Mouse (Mus musculus): ENCODE results near the gene Lpar1.

Gene Lpar1

GRCm38 (mm10) chr4:58553631-58554358 is at the start of gene Lpar1:
Lpar1 (minus strand) TSS chr4:58553898.
- no peak for ATAC-seq (ENCODE audit: insufficient number of reproducible peaks, low FRiP score, low TSS enrichment)

GRCm38 (mm10) chr4:58585942-58586341 is 32.2 kb upstream of the Lpar1 start:
- no peak for ATAC-seq (ENCODE audit: insufficient number of reproducible peaks, low FRiP score, low TSS enrichment)

- no peak for ATAC-seq (ENCODE audit: insufficient number of reproducible peaks, low FRiP score, low TSS enrichment)
Measured at GRCm38 (mm10) chr4:58581191-58581590, 27.5 kb upstream of the Lpar1 start.

- no peak for ATAC-seq (ENCODE audit: insufficient number of reproducible peaks, low FRiP score, low TSS enrichment)
Measured at GRCm38 (mm10) chr4:58580516-58580915, 26.8 kb upstream of the Lpar1 start.

- ATAC-seq (ENCODE audit: insufficient number of reproducible peaks, low FRiP score, low TSS enrichment): no peak
Measured at GRCm38 (mm10) chr4:58580098-58580497, 26.4 kb upstream of the Lpar1 start.

- ATAC-seq (ENCODE audit: insufficient number of reproducible peaks, low FRiP score, low TSS enrichment): no peak
Measured at GRCm38 (mm10) chr4:58578488-58578887, 24.8 kb upstream of the Lpar1 start.

- no peak for ATAC-seq (ENCODE audit: insufficient number of reproducible peaks, low FRiP score, low TSS enrichment)
Measured at GRCm38 (mm10) chr4:58577382-58578048, 23.8 kb upstream of the Lpar1 start.

GRCm38 (mm10) chr4:58575831-58576230 is 22.1 kb upstream of the Lpar1 start:
- no peak for ATAC-seq (ENCODE audit: insufficient number of reproducible peaks, low FRiP score, low TSS enrichment)

GRCm38 (mm10) chr4:58574024-58574423 is 20.3 kb upstream of the Lpar1 start:
- no peak for ATAC-seq (ENCODE audit: insufficient number of reproducible peaks, low FRiP score, low TSS enrichment)

- ATAC-seq (ENCODE audit: insufficient number of reproducible peaks, low FRiP score, low TSS enrichment): no peak
Measured at GRCm38 (mm10) chr4:58572446-58572845, 18.7 kb upstream of the Lpar1 start.

GRCm38 (mm10) chr4:58571661-58572060 is 18.0 kb upstream of the Lpar1 start:
- no peak for ATAC-seq (ENCODE audit: insufficient number of reproducible peaks, low FRiP score, low TSS enrichment)

GRCm38 (mm10) chr4:58571232-58571631 is 17.5 kb upstream of the Lpar1 start:
- ATAC-seq (ENCODE audit: insufficient number of reproducible peaks, low FRiP score, low TSS enrichment): no peak

GRCm38 (mm10) chr4:58568486-58568885 is 14.8 kb upstream of the Lpar1 start:
- ATAC-seq (ENCODE audit: insufficient number of reproducible peaks, low FRiP score, low TSS enrichment): no peak

GRCm38 (mm10) chr4:58562776-58563175 is 9.1 kb upstream of the Lpar1 start:
- ATAC-seq (ENCODE audit: insufficient number of reproducible peaks, low FRiP score, low TSS enrichment): no peak

- ATAC-seq (ENCODE audit: insufficient number of reproducible peaks, low FRiP score, low TSS enrichment): no peak
Measured at GRCm38 (mm10) chr4:58557001-58557400, 3.3 kb upstream of the Lpar1 start.

GRCm38 (mm10) chr4:58554359-58554838 is 701 bp upstream of the Lpar1 start:
- no peak for ATAC-seq (ENCODE audit: insufficient number of reproducible peaks, low FRiP score, low TSS enrichment)

GRCm38 (mm10) chr4:58552731-58553630 is 717 bp downstream of the Lpar1 start:
- ATAC-seq (ENCODE audit: insufficient number of reproducible peaks, low FRiP score, low TSS enrichment): peak; percentile 49; the same call in 1 of the 2 replicates

GRCm38 (mm10) chr4:58552229-58552628 is 1.5 kb downstream of the Lpar1 start:
- ATAC-seq (ENCODE audit: insufficient number of reproducible peaks, low FRiP score, low TSS enrichment): no peak

- ATAC-seq (ENCODE audit: insufficient number of reproducible peaks, low FRiP score, low TSS enrichment): no peak
Measured at GRCm38 (mm10) chr4:58551820-58552219, 1.9 kb downstream of the Lpar1 start.

GRCm38 (mm10) chr4:58547725-58548124 is 6.0 kb downstream of the Lpar1 start:
- no peak for ATAC-seq (ENCODE audit: insufficient number of reproducible peaks, low FRiP score, low TSS enrichment)

GRCm38 (mm10) chr4:58547273-58547565 is 6.5 kb downstream of the Lpar1 start:
- no peak for ATAC-seq (ENCODE audit: insufficient number of reproducible peaks, low FRiP score, low TSS enrichment)
